Mouse (Mus musculus) cerebellum, adult 9-11 months (tissue): ENCODE results near the gene Kcnrg.
A peak's percentile ranks its signal among the peaks of the same experiment; 100 is the strongest.

Experiments used
- DNase-seq: peaks from one replicate; pipeline ENCODE4 v3.0.0; 2022

Gene Kcnrg

GRCm38 (mm10) chr14:61647182-61647880 lies 40.1 kb downstream of the Kcnrg start:
- DNase-seq = peak; percentile 48

- peak; percentile 44 for DNase-seq
These were observed 40.8 kb downstream of the Kcnrg start for GRCm38 (mm10) chr14:61647881-61648684.

GRCm38 (mm10) chr14:61648685-61649504 lies 41.6 kb downstream of the Kcnrg start:
- DNase-seq = peak; percentile 92

- peak; percentile 21 for DNase-seq
These were observed 43.2 kb downstream of the Kcnrg start for GRCm38 (mm10) chr14:61650291-61650960.

- no peak for DNase-seq
These were observed 49.2 kb downstream of the Kcnrg start for GRCm38 (mm10) chr14:61656469-61656868.

- DNase-seq = peak; percentile 44
These were observed 54.2 kb downstream of the Kcnrg start for GRCm38 (mm10) chr14:61661496-61661895.

- no peak for DNase-seq
These were observed 55.0 kb downstream of the Kcnrg start for GRCm38 (mm10) chr14:61662307-61662706.
